Mouse (Mus musculus) megakaryocyte-erythroid progenitor cell, adult 5-6 weeks (primary cell): Measurements from ENCODE around the gene Dot1l. TPM values are rescaled to one million over a fixed set of nuclear protein-coding genes. Genes with fewer than 3 reads are reported as not detected.

Source experiments
- ATAC-seq: replicated peaks from 2 replicates; pipeline ENCODE4 v1.8.0; 2016; ENCODE audit warnings: mild to moderate bottlenecking, inconsistent platforms; ENCODE audit not compliant: severe bottlenecking, poor library complexity, low FRiP score, low TSS enrichment
- total RNA-seq, 2 experiments: library from RNA; stranded (forward) in 1 of 2; stranded (reverse) in 1 of 2; fragments of 200-1000, 215-1000 nt in 1 of 2; fragments of >200 nt in 1 of 2; fragmentation: Nextera tagmentation in 1 of 2; gene quantifications; 2 replicates each; pipeline ENCODE4 v1.2.3; 2014 to 2017

The Dot1l gene
- total RNA-seq, 2 experiments from 2014 or later = 14.0 to 83.2 TPM

DNA sequence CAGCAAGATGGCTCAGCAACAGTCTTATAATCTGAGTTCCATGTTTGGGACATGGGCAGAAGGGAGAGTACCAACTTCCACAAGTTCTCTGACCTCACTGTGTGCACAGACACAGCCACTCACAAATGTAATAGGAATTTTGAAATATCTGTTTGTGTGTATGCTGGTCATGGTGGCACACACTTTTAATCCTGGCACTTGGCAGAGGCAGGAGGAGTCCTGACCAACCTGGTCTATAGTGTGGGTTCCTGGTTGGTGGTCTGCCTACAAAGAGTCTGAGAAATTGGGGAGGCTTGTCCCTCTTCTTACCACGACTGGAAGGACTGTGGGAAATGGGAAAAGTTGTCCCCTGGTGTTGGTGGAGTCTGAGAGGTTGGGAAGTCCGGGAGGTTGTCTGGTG, 1.5 kb downstream of the Dot1l start:
- ATAC-seq = no peak

DNA sequence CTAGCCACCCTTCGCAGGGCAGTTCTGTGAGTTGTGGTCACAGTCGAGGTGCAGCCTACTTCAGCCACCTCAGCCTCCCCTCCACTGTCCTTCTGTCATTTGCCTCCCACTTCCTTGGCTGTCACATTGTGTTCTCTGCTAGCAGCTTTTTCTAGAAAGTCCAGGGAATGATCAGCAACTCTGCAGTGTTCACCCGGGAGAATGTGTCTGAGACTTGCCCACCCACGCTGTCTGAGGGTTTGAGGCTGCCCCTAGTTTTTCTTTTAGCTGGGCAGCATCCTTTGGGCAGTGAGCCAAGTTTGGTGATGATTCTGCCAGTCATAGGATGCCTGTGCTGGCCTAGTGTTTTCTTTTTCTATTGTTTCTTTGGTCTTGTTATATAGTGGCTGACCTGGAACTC, 2.0 kb downstream of the Dot1l start:
- ATAC-seq = no peak

DNA sequence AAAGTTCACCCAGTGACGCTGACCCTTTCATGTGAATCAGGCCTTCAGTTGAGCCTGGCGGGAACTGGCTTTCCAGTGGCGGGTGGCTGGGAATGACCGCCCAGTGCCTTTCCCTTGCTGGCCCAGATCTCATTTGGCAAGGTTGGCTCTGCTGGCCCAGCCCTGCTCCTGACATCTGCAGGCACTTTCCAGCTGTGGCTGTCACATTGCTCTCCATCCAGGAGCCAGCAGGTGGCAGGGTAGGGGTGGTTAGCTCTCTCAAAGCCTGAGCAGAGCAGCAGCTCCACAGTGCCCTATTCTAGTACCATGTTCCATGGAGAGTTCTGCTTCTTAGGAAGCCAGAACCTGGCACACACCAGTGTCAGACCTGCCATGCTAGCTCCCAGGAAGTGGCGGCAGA, 2.7 kb downstream of the Dot1l start:
- ATAC-seq = peak; percentile 90

DNA sequence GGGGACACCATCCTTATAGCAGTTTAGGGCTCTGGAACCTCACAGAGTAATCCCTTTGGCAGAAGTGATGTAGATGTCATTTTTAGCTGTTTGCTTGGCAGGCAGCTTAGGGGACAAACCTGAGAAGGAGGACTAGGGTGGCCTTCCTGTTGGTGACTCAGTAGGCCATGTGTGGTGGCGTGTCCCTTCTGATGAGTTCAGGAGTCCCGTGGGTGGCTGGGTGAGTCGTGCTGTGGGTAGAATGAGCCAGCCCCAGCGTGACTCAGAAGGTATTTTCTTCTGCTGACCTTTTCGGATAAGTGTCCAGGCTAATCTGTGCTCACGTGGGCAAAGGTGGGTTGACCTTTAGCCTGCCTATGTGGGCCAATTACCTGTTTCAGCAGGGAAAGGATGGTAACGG, 3.6 kb downstream of the Dot1l start:
- no peak for ATAC-seq

DNA sequence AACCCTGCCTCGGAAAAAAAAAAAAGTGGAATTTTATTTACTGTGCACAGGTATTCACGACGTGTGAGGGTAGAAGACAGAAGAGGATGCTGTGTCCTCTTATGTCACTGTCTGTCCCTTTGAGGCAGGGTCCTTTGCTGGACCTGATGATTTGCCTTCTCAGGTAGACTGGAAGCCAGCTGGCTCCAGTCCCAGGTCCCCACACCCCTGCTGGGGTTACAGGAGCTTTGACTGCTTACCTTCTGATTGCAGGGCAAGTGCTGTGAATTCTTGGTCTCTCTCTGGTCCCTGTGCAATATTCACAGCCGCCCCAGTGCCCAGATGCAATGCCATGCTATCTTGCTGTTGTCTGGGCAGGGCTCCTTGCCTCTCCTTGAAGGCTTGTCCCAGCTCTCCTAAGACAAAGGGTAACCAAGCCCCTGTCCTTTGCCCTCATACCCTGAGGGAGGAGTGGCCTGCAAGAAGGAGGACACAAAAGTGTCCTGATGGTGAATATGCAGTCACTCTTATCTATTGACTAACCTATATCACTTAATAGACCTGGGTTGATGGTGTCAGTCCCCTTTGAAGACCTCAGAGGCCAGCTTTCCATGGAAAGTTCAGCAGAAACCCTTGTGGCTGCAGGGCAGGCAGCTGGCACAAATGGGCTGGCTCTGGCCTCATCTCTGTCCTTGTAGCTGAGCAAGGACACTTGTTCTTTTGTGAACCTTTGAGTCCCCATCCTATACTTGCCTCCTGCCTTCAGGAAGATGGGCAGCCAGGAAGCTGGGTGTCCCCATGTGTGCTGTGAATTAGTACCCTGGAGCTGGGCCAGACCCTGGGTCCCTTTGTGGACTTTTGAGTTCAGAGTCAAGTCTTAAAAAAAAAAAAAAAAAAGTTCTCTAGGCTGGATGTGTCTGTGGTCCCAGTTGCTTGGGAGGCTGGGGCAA, 5.9 kb downstream of the Dot1l start:
- ATAC-seq = no peak

DNA sequence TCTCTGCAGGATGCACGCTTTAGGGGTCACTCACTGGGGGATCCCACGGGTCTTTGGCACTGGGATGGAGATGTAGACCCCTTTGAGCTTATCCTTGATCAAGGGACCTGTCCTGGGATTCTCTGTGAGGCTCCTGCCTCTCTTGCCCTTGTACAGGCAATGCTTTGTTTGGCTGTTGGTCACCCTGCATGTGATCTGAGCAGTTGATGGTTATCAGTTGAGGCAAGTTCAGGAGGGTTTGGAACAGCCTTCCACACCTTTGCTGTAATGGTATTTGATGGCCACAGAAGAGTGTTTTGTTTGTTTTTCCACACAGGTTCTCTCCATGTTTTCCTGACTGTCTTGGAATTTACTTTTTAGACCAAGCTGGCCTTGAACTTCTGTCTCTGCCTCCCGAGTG, 6.8 kb downstream of the Dot1l start:
- no peak for ATAC-seq

DNA sequence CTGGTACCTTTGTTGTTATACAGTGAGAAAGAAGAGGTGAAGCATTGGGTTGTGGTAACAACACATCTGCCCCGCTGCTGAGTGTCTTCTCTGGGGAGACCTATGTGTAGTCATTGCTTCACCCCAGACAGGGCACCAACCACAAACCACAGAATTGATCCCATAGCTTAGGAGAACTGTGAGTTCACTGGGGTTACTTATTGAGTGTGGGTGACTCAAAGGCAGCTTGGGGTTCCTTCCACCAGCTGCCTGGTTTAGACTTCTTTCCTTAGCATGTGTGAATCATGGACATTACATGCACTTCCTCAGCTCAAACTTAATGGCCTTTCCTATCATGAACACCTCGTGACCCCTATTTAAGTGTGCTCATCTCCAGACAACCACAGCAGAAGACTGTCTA, 8.5 kb downstream of the Dot1l start:
- ATAC-seq = no peak

DNA sequence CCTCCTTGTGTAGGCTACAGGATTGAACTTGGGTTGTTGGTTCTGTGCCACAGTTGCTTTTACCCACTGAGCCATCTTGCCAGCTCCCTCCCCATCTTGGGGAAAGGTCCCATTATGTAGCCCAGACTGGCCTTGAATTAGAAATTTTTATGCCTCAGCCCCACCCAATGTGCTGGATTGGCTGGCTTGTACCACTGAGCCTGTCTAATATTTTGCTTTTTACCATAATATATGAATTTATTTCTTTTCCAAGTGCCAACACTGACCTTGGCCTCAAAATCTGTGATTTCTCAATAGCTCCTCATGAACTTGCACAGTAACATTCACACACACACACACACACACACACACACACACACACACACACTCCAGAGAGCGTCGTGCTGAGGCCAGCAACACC, 10.7 kb downstream of the Dot1l start:
- no peak for ATAC-seq

DNA sequence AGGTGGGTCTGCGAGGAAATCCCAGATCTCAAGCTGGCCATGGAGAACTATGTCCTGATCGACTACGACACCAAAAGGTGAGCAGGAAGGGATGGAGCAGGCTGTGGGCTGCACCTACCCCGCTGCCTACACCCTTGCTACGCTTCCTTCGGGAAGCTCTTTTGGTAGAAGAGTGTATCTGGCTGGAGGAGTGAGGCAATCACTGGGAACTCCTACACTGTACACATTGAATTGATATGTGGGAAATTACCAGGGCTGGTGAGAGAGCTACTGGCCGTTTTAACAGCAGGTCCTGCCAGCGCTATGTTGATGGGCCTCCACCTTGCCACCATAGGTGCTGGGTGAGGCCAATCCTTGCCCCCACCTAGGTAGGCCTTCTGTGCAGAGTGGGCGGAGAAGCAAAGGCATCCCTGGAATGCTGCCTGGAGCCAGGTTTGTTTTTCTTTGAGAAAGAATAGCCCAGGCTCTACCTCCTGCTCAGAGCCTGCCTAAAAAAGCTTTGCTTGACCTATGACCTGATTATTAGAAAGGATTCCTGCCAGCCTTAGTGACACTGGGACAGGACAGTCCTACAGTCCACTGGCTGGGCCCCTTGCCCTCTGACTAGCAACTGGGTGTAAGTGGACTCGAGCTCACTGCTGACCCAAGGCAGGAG, 11.3 kb downstream of the Dot1l start:
- no peak for ATAC-seq

DNA sequence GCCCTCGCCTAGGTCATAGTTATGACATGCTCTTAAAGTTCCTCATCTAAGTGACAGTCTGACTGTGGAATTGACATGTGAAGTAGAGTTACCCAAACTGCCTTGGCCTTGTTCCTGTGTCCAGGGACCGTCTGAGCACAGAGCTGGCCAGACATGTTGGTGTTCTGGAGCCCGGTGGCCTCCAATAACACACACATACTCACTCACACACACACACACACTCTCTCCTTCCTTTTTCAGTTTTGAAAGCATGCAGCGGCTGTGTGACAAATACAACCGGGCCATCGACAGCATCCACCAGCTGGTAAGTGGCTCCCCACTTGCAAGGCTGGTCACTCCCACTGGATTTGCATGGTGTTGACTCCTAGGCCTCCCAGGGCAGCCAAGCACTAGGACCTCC, 13.4 kb downstream of the Dot1l start:
- no peak for ATAC-seq

DNA sequence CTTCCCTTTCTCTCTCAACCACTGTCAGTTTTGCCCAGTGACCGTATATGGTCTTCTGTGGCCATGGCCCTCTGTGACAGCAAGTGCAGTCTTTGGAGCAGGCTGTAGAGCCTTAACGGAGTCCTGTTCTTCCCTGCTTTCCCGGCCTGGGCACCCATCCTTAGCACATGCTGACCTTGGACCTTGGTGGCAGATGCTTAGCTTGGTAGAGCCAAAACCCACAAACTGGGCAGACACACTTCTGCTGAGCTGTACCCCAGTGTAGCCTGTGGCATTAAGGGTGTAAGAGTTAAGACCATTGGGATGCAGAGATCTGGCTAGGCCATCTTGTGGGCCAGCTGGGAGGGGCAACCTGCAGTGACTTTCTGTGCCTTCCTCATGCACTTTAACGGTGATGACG, 18.8 kb downstream of the Dot1l start:
- ATAC-seq = no peak

DNA sequence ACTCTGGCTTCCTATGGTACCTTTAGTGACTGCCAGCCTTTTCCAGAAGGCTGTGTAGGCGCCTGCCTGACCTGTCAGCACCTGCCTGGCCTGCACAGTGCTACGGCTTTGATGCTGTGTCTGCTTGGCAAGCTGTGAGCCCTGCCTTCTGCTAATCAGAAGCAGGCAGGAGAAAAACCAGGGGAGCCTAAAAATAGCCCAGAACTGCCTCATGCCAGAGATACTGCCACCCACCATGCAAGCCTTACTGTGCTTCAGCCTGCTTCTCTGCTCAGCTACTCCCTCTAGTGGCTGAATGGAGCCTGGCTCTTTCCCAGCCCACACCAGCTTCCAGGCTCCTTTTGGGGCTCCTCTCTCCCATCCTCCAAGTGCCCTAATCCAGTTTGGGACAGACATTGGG, 19.5 kb downstream of the Dot1l start:
- peak; percentile 97 for ATAC-seq

DNA sequence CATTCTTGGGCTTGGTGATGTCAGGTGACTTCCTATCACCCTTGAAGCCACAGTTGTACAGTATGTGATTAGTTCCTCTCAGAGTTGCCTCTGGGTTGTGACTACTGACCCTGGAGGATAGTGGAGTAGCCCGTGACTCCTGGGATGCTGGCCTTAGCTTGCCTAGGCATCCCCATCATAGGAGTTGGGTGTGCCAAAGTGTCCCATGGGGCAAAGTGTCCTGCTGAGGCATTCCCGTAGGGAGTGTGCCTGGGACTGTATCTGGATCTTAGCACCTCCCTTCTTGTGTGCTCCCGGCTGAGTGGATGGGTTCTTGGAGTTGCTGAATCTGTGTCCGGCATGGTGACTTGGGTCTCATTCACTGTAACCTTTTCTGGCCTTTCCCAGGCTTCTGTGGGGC, 20.0 kb downstream of the Dot1l start:
- ATAC-seq = peak; percentile 19

DNA sequence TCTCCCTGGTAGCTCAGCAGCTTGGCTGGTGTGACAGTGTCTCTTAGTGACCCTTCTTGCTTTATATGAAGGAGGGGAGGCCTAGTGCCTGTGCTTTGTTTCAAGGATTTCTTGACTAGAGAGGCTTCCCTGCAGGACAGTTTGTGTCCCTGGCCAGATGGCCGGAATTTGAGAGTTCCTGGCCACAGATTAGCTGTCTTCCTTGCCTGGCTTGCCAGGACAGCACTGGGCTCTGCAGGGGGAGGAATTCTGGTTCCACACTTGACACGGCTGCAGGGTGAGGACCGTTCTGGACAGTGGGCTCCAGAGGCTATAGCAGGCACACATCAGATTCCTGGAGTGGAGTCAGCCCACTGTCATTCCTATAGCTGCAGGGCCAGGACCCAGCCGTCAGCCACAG, 20.7 kb downstream of the Dot1l start:
- no peak for ATAC-seq

DNA sequence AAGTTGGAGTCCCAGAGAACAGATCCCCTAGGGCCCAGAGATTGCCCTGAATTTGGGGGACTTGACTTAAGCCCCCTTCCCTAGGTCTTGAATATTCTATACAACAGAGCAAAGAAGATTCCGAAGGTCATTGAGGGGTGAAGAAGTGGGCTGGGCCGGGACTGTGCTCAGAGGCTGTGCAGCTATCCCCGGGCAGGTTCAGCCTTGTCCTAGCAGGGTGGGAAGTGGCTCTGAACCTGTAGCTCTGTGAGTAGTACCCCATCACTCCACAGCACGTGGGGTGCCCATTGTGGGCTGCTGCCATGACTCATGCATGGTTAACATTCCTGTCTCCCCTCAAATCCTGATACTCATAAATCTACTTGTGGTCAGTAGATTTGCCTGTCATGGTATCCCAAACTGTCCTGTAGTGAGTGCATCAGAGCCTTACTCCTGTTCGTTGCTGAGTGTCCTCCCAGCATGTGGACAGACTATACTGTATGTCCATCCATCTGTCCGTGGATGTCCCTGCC, 21.4 kb downstream of the Dot1l start:
- no peak for ATAC-seq

DNA sequence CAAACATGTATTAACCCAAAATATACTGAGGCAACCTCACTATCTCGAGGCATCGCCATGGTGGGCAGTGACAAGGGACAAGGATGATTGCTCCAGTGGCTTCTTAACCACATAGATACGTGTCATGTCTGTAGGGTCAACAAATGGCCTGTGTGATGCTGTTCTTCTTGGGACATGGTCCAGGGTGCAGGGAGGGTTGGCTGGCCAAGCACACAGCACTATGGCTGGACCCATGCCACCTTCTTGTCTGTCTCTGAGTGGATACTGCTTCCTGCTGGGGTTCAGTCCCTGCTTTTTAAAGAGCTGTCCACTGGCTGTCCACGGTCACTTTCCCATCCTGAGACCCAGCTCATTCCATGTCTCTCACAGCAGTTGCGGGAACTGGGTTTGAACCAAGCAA, 22.1 kb downstream of the Dot1l start:
- ATAC-seq = no peak

DNA sequence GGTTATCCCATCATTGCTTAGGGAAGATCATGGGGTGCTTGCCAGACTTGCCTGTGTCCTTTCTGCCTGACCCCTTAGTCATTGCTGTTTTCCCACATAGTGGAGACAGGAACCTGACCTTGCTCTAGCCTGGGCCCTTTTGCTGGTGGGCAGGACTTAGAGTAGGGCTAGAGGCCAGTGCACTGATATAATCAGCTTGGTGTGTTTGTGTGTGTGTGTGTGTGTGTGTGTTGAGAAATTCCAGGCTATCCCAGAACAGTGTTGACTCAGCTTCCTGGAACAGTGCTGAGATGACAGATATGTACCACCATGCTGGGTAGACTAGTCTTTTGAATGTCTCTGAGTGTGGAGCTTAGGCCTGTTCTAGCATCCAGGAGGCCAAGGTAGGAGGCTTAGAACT, 24.6 kb downstream of the Dot1l start:
- ATAC-seq = no peak

DNA sequence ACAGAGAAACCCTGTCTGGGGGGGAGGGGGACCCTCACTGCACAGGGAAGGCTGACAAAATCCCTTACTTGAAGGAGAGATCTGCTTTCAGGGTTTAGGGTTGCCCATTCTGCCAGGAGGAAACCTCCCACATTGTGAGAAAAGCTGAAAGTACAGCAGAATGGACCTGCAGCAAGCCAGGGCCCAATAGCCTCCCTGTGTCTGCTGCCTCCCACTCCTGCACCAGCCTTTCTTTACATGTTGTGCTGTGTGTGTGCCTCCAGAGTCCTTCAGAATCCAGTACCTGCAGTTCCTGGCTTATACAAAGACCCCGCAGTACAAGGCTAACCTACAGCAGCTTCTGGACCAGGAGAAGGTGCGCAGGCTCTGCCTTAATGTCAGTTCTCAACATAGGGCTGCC, 29.3 kb downstream of the Dot1l start:
- ATAC-seq = no peak

DNA sequence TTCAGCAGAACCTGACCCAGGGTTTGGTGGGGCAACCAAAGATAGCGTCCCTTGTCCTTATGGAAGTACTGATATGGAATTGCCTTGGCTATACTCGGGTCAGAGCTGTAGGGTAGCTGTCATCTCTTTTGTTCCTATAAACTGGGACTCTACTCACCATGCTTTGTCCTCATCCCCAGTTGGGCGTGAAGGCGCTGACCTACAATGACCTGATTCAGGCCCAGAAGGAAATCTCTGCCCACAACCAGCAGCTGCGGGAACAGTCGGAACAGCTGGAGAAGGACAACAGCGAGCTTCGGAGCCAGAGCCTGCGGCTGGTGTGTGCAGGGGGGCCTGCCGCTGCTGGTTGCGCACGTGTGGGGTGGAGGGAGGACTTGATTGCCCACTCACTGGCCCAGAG, 29.9 kb downstream of the Dot1l start:
- no peak for ATAC-seq

DNA sequence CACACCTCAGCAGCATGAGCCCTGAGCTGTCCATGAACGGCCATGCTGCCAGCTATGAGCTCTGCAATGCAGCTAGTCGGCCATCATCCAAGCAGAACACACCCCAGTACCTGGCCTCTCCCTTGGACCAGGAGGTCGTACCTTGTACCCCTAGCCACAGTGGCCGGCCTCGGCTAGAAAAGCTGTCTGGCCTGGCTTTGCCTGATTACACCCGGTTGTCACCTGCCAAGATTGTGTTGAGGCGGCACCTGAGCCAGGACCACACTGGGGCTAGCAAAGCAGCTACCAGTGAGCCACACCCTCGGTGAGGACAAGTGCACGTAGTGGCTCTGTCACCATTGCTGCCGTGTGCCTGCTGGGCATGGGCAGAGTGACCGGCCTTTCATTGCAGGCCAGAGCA, 31.0 kb downstream of the Dot1l start:
- no peak for ATAC-seq

DNA sequence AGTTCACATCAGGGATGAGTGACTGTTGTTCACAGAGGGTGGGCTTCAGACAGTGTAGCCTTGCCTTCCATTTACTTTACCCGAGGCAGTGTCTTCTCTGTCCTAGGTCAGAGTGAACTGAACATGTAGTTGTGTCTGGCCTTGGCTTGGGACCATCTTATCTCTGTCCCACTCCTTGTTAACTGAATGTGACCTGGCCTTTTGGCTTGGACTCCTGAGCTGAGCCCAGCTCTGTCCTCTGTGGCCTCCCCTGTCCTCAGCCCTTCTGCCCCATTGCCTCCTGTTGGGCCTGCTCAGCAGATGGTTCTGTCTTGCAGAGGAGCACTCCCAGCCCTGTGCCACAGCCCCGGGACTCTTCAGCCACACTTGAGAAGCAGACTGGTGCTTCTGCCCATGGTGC, 32.5 kb downstream of the Dot1l start:
- ATAC-seq = no peak
